Mouse (Mus musculus) heart, postnatal 0 days (tissue): ENCODE data around the gene Rab10.

Source experiments
- CTCF ChIP-seq: IDR thresholded peaks from 2 replicates; pipeline ENCODE4 v1.5.1; 2016; ENCODE audit warnings: antibody characterized with exemption, control low read depth, low read depth
- EP300 ChIP-seq: IDR thresholded peaks from 2 replicates; pipeline ENCODE4 v1.6.1; 2016; ENCODE audit warnings: antibody characterized with exemption, low read depth

DNA sequence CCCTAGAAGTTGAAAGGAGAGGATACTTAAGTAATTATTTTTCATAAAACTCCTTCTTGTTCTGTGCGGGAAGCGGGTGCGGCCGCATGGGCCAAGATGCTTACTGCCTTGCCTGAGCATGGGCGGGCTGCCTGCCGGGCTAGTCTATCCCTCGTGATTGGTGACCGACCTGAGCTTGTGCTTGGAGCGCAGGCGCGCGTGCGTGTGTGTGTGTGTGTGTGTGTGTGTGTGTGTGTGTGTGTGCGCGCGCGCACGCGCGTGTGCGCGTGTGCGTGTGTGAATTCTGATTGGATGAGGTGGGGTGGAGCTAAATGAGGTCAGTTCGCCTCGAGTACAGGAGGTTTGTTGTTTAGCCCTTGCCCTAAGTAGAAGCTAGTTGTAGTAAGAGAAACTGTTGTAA is 48.2 kb downstream of the Rab10 start:
- TF ChIP-seq CTCF (no peak), EP300 (no peak)
